Mouse (Mus musculus) mature B cell (primary cell): ENCODE data around the gene Sema3e.

Source experiments
- in situ Hi-C: fragments of 300-500 bp; cut with MboI; formaldehyde crosslinking; loops from 2 replicates; pipeline ENCODE4 v1.14.3; 2019

Gene Sema3e

DNA sequence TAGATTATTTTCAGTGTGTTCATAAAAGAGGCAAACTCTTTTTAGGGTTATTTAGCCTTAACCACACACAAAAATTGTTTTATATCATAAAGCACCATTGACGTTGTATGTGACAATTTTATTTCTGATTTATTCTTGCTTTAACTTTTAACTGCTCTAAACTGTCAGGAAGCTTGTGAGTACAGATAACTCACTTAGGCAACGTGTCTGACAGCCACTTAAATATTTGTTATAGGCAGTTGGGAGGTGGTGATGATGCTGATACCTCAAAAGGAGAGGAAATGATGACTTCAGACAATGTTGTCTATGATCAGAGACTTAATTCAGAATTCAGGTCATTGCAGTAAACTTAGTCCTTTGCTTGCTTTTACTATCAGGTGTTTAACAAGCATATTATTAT, 181.7 kb downstream of the Sema3e start:
- in situ Hi-C loops: no loop called here

DNA sequence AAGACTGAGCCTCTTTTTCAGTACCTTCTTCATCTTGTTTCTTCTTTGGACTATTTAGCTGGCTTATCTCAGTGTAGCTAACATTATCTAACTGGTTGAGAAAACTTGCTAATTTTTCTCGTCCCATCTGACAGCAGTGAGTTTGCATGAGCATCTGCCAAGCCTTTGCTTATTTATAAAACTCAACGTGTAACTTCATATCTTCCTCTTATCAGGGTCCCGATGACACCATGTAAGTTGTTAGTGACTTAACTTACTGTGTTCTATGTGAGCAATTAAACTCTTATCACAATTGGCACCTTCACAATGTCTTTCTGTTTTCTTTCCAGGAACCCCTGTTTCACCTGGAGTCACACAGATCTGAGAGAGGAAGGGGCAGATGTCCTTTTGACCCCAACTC, 184.9 kb downstream of the Sema3e start:
- in situ Hi-C loops: no loop called here

DNA sequence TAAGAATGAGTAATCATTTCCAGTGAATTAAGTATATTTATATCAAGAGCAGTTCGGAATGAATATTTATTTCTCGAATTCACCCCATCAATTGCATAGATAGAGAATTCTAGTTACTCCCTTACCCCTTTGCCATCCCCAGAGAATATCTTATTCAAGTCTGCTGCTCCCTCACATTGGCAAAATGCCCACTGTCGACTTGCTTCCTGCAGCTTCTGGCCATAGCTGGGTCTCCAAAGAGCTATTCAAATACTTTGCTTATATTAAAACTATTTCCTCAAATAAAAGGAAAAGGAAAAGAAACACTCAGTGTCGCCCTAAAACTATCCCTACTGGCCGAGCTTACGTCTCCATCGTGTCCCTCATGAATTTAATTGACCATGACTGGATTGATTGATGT, 191.1 kb downstream of the Sema3e start:
- in situ Hi-C loops: no loop called here

DNA sequence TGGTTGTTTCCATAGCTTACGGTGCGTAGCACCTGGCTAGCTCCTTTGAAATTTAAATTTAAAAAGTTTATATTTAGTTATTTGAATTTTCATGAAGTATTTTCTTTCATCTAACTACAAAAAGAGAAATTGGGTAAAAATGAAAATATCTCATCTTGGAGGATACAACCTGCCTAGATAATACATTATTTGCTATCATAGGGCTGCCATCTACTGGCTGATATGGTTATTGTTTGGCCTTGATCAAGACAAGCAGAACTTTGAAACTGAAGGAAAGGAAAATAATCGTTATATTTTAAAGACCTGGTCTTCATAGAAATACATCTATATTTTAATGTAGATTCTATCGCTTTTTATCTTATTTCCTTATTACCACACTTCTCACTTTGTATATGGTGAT, 193.6 kb downstream of the Sema3e start:
- in situ Hi-C loops: no loop called here

DNA sequence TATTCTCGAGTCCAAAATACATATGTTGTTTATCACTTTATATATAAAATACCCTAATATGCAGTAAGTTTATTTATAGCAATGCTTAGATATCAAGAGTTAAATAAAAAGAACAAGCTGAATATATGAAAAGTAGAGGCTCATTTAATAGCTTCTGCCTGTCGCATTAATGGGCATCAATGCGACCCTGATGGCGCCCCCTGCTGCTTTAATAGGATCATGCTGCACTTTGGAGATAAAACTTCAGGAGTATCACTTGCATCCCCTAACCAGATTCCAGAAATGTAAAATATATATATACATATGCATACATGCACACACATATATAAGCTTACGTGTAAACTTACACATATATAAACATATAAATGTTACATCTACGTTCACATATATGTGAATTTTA, 199.4 kb downstream of the Sema3e start:
- in situ Hi-C loops: no loop called here

DNA sequence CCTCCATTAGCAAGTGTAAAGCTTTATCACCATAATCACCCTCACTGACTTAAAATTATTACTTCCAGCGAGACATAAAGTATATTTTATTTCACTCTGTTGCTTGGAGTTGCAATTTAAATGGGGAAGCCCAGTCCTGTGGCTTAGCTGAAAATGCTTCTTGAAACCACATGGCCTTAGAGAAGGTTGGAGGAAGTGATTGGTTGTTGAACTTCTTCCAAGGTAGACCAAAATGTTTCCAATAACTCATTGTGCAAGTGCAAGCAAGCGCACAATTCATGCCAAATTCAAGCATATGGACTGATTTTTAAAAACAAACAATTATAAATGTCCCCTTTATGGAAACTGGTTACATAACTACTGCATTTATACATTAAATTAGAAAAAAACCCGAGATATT, 206.0 kb downstream of the Sema3e start:
- in situ Hi-C loops: no loop called here

DNA sequence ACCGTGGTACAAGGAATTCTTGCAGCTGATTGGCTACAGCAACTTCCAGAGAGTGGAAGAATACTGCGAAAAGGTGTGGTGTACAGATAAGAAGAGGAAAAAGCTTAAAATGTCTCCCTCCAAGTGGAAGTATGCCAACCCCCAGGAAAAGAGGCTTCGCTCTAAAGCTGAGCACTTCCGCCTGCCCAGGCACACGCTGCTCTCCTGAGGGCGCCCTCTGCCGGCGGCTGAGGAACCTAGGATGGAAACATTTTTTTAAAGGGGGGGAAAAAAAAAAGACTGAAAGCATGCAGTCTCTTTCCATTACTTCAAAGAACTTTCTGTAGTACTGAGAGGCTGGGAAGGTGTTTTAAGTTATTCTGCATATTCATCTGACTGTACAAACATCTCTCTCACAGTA, 227.5 kb downstream of the Sema3e start:
- in situ Hi-C loops: no loop called here

DNA sequence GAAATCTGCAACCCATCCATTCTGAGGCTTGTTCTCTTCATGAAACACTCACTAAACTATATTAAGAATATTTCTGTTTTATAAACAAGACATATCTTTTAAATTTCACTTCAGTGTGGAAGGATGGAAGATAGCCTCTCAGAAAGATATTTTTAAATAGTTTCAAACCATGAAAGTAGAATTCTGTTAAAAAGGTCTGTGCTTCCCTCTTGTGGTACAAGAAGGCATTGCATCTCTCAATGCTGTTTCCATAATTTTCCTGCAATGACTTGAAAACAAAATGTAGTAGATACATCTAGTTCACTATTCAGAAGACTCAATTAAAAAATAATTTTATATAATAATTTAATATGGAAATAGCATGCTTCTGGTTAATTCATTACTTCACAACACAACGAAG, 228.3 kb downstream of the Sema3e start:
- in situ Hi-C loops: no loop called here

DNA sequence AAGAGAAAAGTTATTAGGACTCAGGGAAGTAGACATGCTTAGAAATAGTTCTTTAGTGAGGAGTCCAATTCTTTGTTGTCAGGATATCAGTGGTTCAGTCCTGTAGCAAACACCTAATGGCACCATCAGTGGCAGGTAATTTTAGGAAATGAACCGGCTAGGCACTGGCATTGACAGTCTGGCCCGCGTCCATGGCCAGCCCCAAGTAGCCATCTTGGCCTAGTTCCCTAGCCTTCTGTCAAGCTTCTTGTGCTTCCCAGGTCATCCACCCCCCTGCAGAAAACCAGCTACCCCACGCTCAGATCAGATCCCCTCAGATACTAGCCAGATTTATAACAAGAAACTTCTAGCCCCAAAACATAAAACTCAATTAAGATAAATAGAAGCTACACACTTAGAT, 235.1 kb downstream of the Sema3e start:
- in situ Hi-C loops: no loop called here

DNA sequence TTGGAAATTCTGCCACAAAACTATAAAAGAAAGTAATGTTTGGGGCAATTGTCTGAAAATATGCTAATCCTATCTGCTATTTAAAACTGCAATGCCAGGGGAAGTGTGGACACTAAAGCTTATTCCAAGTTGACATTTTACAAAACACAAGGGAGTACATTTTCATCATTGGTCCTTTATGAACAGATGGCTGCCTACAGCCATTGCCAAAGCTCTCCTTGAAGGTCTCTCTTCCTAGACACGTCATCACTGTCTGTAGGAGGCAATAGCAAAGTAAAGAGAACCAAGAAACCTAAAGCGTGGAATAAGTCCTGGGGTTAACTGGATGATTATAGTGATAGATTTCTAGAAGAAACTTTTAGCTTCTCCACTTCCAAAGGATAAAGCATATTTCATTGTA, 242.3 kb downstream of the Sema3e start:
- in situ Hi-C loops: no loop called here
